In genomic region chr3:9341244-9341643, GRCm38 (mm10) we compare ENCODE assay signal across 12 mouse cellular contexts.
DNase-seq lines count a peak whose midpoint lies in the region; ATAC-seq and TF ChIP-seq lines count a peak whose summit lies in the region.
"Had no signal": no experiment of that assay in that cellular context is flagged by ENCODE, and none has a peak within 500 bp of the region (broad histone marks: within the 10 kb centered on the region; RNA-seq: fewer than 3 reads in every experiment).

No protein-coding gene starts in this region.

- H3K4me3 ChIP-seq in lung, embryonic 15.5 days = peak overlapping the region; percentile 30; the same call in 1 of the 2 replicates
- H3K4me3 ChIP-seq in hindbrain, embryonic 10.5 days = peak overlapping the region; percentile 50; the same call in 1 of the 2 replicates
- H3K4me3 ChIP-seq in limb, embryonic 14.5 days (replicated peaks; ENCODE audit: low read length) = no peak overlapping the region
- H3K4me3 ChIP-seq in stomach, embryonic 14.5 days (ENCODE audit: low read depth, low read length) = no peak overlapping the region

- peak overlapping the region; percentile 74 for H3K4me2 ChIP-seq in lung, embryonic 15.5 days
- peak overlapping the region; percentile 62; the same call in 1 of the 2 replicates for H3K4me2 ChIP-seq in limb, embryonic 14.5 days (replicated peaks; ENCODE audit: low read depth, low read length, severe bottlenecking)
- 0 out of 2 replicates have a peak overlapping the region, but pooled peaks have one; percentile 42 for H3K4me2 ChIP-seq in stomach, embryonic 14.5 days (replicated peaks; ENCODE audit: low read depth, low read length)

- peak overlapping the region; percentile 35; the same call in 1 of the 2 replicates for H3K27ac ChIP-seq in lung, embryonic 15.5 days
- H3K27ac ChIP-seq in hindbrain, embryonic 10.5 days = 0 out of 2 replicates have a peak overlapping the region, but pooled peaks have one; percentile 40
- no peak overlapping the region for H3K27ac ChIP-seq in limb, embryonic 14.5 days (replicated peaks; ENCODE audit: low read depth, low read length)
- no peak overlapping the region for H3K27ac ChIP-seq in stomach, embryonic 14.5 days (ENCODE audit: low read length)

- no peak overlapping the region for H3K9ac ChIP-seq in lung, embryonic 15.5 days
- H3K9ac ChIP-seq in limb, embryonic 14.5 days (ENCODE audit: low read depth, low read length, severe bottlenecking) = no peak overlapping the region
- no peak overlapping the region for H3K9ac ChIP-seq in stomach, embryonic 14.5 days (replicated peaks; ENCODE audit: low read depth, low read length)

- no peak for TF ChIP-seq POLR2A in limb, embryonic 14.5 days (IDR thresholded peaks at IDR 0.05; ENCODE audit: borderline replicate concordance, extremely low read depth, insufficient read depth, insufficient read length)

- H3K27me3 ChIP-seq in lung, embryonic 15.5 days = no peaks in the 10 kb centered on the region
- peaks cover 28% of the 10 kb centered on the region for H3K27me3 ChIP-seq in hindbrain, embryonic 10.5 days (ENCODE audit: insufficient read depth, poor library complexity, severe bottlenecking)
- peaks cover 7% of the 10 kb centered on the region; the same call in 1 of the 2 replicates for H3K27me3 ChIP-seq in limb, embryonic 14.5 days (ENCODE audit: control insufficient read depth, insufficient read depth, low read length)
- H3K27me3 ChIP-seq in stomach, embryonic 14.5 days (ENCODE audit: control insufficient read depth, insufficient read depth, low read length) = no peaks in the 10 kb centered on the region

- peaks cover 22% of the 10 kb centered on the region for H3K4me1 ChIP-seq in lung, embryonic 15.5 days
- peaks cover 41% of the 10 kb centered on the region for H3K4me1 ChIP-seq in hindbrain, embryonic 10.5 days (replicated peaks)
- H3K4me1 ChIP-seq in limb, embryonic 14.5 days (ENCODE audit: control insufficient read depth, insufficient read depth, low read length) = peaks cover 15% of the 10 kb centered on the region
- H3K4me1 ChIP-seq in stomach, embryonic 14.5 days (ENCODE audit: control insufficient read depth, insufficient read depth, low read length) = no peaks in the 10 kb centered on the region

- no peaks in the 10 kb centered on the region for H3K36me3 ChIP-seq in lung, embryonic 15.5 days
- H3K36me3 ChIP-seq in hindbrain, embryonic 10.5 days = no peaks in the 10 kb centered on the region
- no peaks in the 10 kb centered on the region for H3K36me3 ChIP-seq in limb, embryonic 14.5 days (ENCODE audit: control insufficient read depth, insufficient read depth, low read length)
- H3K36me3 ChIP-seq in stomach, embryonic 14.5 days (ENCODE audit: control insufficient read depth, insufficient read depth, low read length) = no peaks in the 10 kb centered on the region
- H3K36me3 ChIP-seq: G1E had no signal

- 32% methylated on average over 4 of the region's 4 CpGs for WGBS in lung, embryonic 15.5 days
- 31% methylated on average over 4 of the region's 4 CpGs for WGBS in hindbrain, embryonic 10.5 days
- 35% methylated on average over 4 of the region's 4 CpGs for WGBS in limb, embryonic 14.5 days
- WGBS in stomach, embryonic 14.5 days = 26% methylated on average over 4 of the region's 4 CpGs

- ATAC-seq in lung, embryonic 15.5 days (ENCODE audit: borderline replicate concordance, extremely low read depth, low FRiP score, low TSS enrichment) = no peak
- no peak for ATAC-seq in limb, embryonic 14.5 days (ENCODE audit: low FRiP score, low read depth)
- no peak for ATAC-seq in stomach, embryonic 14.5 days (ENCODE audit: insufficient number of reproducible peaks, insufficient read depth, low FRiP score, low read depth)

- H3K9me3 ChIP-seq in lung, embryonic 15.5 days = no peaks in the 10 kb centered on the region
- no peaks in the 10 kb centered on the region for H3K9me3 ChIP-seq in hindbrain, embryonic 10.5 days
- H3K9me3 ChIP-seq in limb, embryonic 14.5 days (ENCODE audit: control insufficient read depth, low read length) = no peaks in the 10 kb centered on the region
- no peaks in the 10 kb centered on the region for H3K9me3 ChIP-seq in stomach, embryonic 14.5 days (ENCODE audit: control insufficient read depth, low read depth, low read length)
- H3K9me3 ChIP-seq: G1E had no signal

- DNase-seq in lung, postnatal 4 days = no peak
- no peak for DNase-seq in hindbrain, embryonic 10.5 days (ENCODE audit: low spot score)
- DNase-seq in limb, embryonic 14.5 days (ENCODE audit: low spot score) = no peak
- no peak for DNase-seq in adrenal gland, postnatal 14 days
- no peak for DNase-seq in testis, postnatal 10 days (ENCODE audit: low spot score)
- no peak for DNase-seq in spleen, postnatal 10 days (ENCODE audit: low spot score in 2 of 2)
- DNase-seq: gastrocnemius, postnatal 25 days; layer of hippocampus, adult 9-11 months; right cerebral cortex, postnatal 14 days had no signal

Comparison
In these comparisons a context has a peak if more than half of its experiments do, and no peak if none do; other contexts are left out.
1. H3K27ac ChIP-seq: peak in lung, embryonic 15.5 days (single experiment) and hindbrain, embryonic 10.5 days (single experiment); none in limb, embryonic 14.5 days (single experiment) and stomach, embryonic 14.5 days (single experiment).
2. H3K4me3 ChIP-seq: peak in lung, embryonic 15.5 days (single experiment) and hindbrain, embryonic 10.5 days (single experiment); none in limb, embryonic 14.5 days (single experiment) and stomach, embryonic 14.5 days (single experiment).
3. Peak in every context shown above with its lines, with median percentiles within 50 percentile points of each other: H3K4me2 ChIP-seq.